Mouse (Mus musculus) neural tube, embryonic 11.5 days (tissue): ENCODE data around the gene Gm20431. TPM values are rescaled to one million over a fixed set of nuclear protein-coding genes. Genes with fewer than 3 reads are reported as not detected.
"Not testable (repeated sequence)": the region's sequence is repeated elsewhere in the genome, so short reads cannot be mapped to it uniquely, and the experiment has no call there.

Experiments
- ATAC-seq: fragments of 200-750 bp; cut with Nextera tagmentation; 2 replicates; pipeline ENCODE4 v1.8.0; 2017; ENCODE audit warnings: moderate number of reproducible peaks, mild to moderate bottlenecking, moderate TSS enrichment, moderate library complexity; ENCODE audit not compliant: insufficient read depth, low FRiP score, low TSS enrichment
- DNase-seq: peaks from one replicate; pipeline ENCODE4 v3.0.0-alpha.2; 2015; ENCODE audit warnings: low spot score
- H3K27ac ChIP-seq: fragments of 300-500 bp; sonication (generic); 2 replicates; pipeline ENCODE4 v1.5.1; 2014; ENCODE audit warnings: low read depth, mild to moderate bottlenecking, low read length
- H3K27me3 ChIP-seq: fragments of 300-500 bp; sonication (generic); 2 replicates; pipeline ENCODE4 v1.6.1; 2014; ENCODE audit warnings: mild to moderate bottlenecking, low read length, mixed read lengths; ENCODE audit not compliant: control insufficient read depth, insufficient read depth
- H3K36me3 ChIP-seq: fragments of 300-500 bp; sonication (generic); 2 replicates; pipeline ENCODE4 v1.6.1; 2014; ENCODE audit warnings: mild to moderate bottlenecking, low read length, moderate library complexity, mixed read lengths; ENCODE audit not compliant: control insufficient read depth, insufficient read depth
- H3K4me1 ChIP-seq: fragments of 300-500 bp; sonication (generic); 2 replicates; pipeline ENCODE4 v1.6.1; 2014; ENCODE audit warnings: low read length, mixed read lengths; ENCODE audit not compliant: control insufficient read depth, insufficient read depth
- H3K4me2 ChIP-seq: fragments of 300-500 bp; sonication (generic); 2 replicates; pipeline ENCODE4 v1.6.1; 2014; ENCODE audit warnings: low read depth, mild to moderate bottlenecking, moderate library complexity
- H3K4me3 ChIP-seq: fragments of 300-500 bp; sonication (generic); 2 replicates; pipeline ENCODE4 v1.5.1; 2014; ENCODE audit warnings: low read depth, low read length
- H3K9ac ChIP-seq: fragments of 300-500 bp; sonication (generic); 2 replicates; pipeline ENCODE4 v1.6.1; 2014; ENCODE audit warnings: mild to moderate bottlenecking, low read length
- H3K9me3 ChIP-seq: fragments of 300-500 bp; sonication (generic); 2 replicates; pipeline ENCODE4 v1.6.1; 2016; ENCODE audit warnings: low read length; ENCODE audit not compliant: control insufficient read depth
- WGBS: fragments of 180-500 bp; shearing (Covaris S2); extraction: QIAGEN DNeasy Blood & Tissue Kit; methylation state at CpG from one replicate; pipeline ENCODE4 v1.1.7; 2014; 5-methylcytosine and 5-hydroxymethylcytosine counted together
- polyA plus RNA-seq: library from polyadenylated mRNA; unstranded; fragments of >200 nt; fragmentation: Nextera tagmentation; extraction: Ambion mirVana; gene quantifications from 2 replicates; pipeline ENCODE4 v1.2.1, GENCODE M21; 2014

Gene Gm20431
- polyA plus RNA-seq, 1 experiment from 2014 or later: not detected

GRCm38 (mm10) chr2:167624368-167625075 lies 36.8 kb downstream of the Gm20431 start:
- no peak for ATAC-seq
- peaks cover 11% of the 10 kb centered on the region for H3K4me1 ChIP-seq
- WGBS: 94% methylated on average over 5 of the region's 6 CpGs

DNA sequence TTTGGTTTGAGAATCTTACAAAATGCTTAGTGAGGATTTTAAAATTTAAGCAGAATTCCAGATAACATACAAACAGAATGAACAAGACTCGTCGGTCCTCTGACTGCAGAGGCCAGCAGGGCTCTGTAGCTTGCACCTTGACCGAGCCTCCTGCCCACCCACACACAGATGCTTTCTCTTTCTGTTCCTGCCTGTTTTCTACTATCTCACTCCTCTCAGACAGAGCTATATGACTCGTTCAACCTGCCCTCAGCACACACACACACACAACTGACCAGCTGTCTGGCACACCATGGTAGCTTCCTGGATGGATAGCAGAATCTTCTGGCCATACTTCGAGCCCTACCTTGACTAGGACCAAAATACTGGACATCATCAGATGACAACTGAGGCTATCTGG lies 38.3 kb downstream of the Gm20431 start:
- no peaks in the 10 kb centered on the region for H3K27me3 ChIP-seq
- H3K4me2 ChIP-seq: no peak overlapping the region
- H3K36me3 ChIP-seq: 0 out of 2 replicates have a peak, but pooled peaks cover under 1% of the 10 kb centered on the region
- DNase-seq: no peak
- no peaks in the 10 kb centered on the region for H3K4me1 ChIP-seq
- no peak overlapping the region for H3K4me3 ChIP-seq
- no peaks in the 10 kb centered on the region for H3K9me3 ChIP-seq
- 86% methylated on average over 5 of the region's 5 CpGs for WGBS
- no peak for ATAC-seq
- no peak overlapping the region for H3K9ac ChIP-seq
- H3K27ac ChIP-seq: no peak overlapping the region

More at GRCm38 (mm10) chr2:167624368-167625075, 36.8 kb downstream of the Gm20431 start:
- H3K4me2 ChIP-seq: no peak overlapping the region
- no peak overlapping the region for H3K9ac ChIP-seq
- H3K9me3 ChIP-seq: no peaks in the 10 kb centered on the region
- no peak for DNase-seq
- 0 out of 2 replicates have a peak, but pooled peaks cover 2% of the 10 kb centered on the region for H3K36me3 ChIP-seq
- H3K27ac ChIP-seq: no peak overlapping the region
- H3K27me3 ChIP-seq: no peaks in the 10 kb centered on the region
- no peak overlapping the region for H3K4me3 ChIP-seq

- DNase-seq (no peak), ATAC-seq (no peak)
- Histone ChIP-seq H3K27me3 (no peaks in the 10 kb centered on the region), H3K4me3 (no peak overlapping the region), H3K4me1 (no peaks in the 10 kb centered on the region), H3K4me2 (no peak overlapping the region), H3K9ac (no peak overlapping the region), H3K27ac (no peak overlapping the region), H3K36me3 (no peaks in the 10 kb centered on the region; the same call in 1 of the 2 replicates), H3K9me3 (no peaks in the 10 kb centered on the region)
- 88% methylated on average over 13 of the region's 13 CpGs for WGBS
These were observed 38.9 kb downstream of the Gm20431 start for GRCm38 (mm10) chr2:167622352-167622751.

DNA sequence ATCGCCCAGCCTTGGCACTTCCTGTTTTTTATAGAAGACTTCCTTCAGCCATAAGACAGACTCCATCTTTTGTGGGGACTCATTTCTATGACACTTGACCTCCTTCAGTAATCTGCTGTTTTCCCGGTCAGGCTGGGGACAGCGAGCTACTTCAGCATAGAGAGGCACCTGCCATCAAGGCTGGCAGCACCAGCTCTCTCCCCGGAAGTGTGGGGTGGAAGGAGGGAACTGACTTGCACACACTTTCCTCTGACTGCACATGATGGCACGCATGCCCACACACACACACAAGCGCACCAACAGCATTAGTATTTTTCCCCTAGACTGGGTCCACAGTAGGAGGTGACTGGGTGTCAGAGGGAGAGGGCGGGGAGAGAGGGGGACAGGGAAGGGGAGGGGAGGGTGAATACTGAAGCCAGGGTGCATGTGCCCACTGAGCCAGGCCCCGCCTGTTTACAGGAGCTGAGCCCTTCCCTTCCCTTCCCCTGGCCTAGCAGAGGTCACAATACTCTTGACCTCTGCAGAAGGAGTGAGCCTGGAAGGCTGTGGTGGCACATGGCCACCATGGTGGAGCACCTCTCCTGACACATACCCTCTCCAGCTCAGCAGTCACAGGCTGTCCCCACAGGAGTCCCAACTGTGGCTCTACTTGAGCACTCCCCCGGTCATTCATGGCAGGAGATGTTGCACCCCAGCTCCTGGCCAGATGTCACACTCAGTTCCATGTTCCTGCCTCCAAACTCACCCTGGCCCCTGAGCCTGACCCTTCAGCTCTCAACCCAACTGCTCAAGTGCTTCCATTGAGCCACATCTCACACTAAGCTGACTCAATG lies 39.8 kb downstream of the Gm20431 start:
- WGBS: 81% methylated on average over 9 of the region's 9 CpGs
- Histone ChIP-seq H3K9me3 (no peaks in the 10 kb centered on the region), H3K4me2 (no peak overlapping the region), H3K4me1 (no peaks in the 10 kb centered on the region), H3K9ac (no peak overlapping the region), H3K27me3 (no peaks in the 10 kb centered on the region), H3K36me3 (peaks cover 8% of the 10 kb centered on the region), H3K27ac (no peak overlapping the region), H3K4me3 (no peak overlapping the region)
- ATAC-seq (no peak), DNase-seq (no peak)

DNA sequence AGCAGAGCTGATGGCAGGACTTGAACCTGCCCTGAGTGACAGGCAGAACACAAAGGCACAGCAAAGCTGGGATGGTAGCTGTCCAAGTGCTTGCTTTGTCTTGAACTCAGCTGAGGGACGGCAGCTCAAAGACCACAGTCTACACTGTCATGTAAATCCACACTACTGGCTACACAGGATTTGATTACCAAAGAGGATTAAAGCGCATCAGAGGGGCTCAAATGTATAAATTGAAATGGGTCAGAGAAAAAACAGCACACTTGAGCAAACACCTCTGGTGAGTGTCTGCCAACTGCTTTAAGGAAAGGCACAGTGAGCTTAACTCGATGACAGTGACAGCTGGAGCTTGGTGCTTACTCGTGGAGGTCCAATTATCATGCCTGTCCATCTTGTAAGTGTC lies 43.8 kb downstream of the Gm20431 start:
- peaks cover 26% of the 10 kb centered on the region for H3K36me3 ChIP-seq
- no peaks in the 10 kb centered on the region for H3K9me3 ChIP-seq
- DNase-seq (no peak), ATAC-seq (no peak)
- WGBS: 72% methylated on average over 4 of the region's 4 CpGs
- H3K4me3 ChIP-seq: no peak overlapping the region
- H3K9ac ChIP-seq: no peak overlapping the region
- no peak overlapping the region for H3K27ac ChIP-seq
- H3K4me2 ChIP-seq: no peak overlapping the region
- no peaks in the 10 kb centered on the region for H3K4me1 ChIP-seq
- no peaks in the 10 kb centered on the region for H3K27me3 ChIP-seq

GRCm38 (mm10) chr2:167617034-167617433 lies 44.3 kb downstream of the Gm20431 start:
- Histone ChIP-seq H3K9me3 (no peaks in the 10 kb centered on the region), H3K27me3 (no peaks in the 10 kb centered on the region), H3K4me1 (no peaks in the 10 kb centered on the region), H3K4me3 (no peak overlapping the region), H3K27ac (no peak overlapping the region), H3K4me2 (no peak overlapping the region), H3K36me3 (peaks cover 26% of the 10 kb centered on the region), H3K9ac (no peak overlapping the region)
- DNase-seq (no peak), ATAC-seq (no peak)
- 88% methylated on average over 3 of the region's 3 CpGs for WGBS

DNA sequence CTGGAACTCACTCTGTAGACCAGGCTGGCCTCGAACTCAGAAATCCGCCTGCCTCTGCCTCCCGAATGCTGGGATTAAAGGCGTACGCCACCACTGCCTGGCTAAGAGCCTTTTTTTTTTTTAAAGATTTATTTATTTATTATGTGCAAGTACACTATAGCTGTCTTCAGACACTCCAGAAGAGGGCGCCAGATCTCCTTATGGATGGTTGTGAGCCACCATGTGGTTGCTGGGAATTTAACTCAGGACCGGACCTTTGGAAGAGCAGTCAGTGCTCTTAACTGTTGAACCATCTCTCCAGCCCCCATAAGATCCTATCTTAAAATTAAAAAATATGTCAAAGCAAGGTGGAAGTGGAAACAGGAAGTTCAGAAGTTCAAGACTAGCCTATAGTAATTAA lies 48.0 kb downstream of the Gm20431 start:
- not testable (repeated sequence) for H3K27ac ChIP-seq, ATAC-seq, H3K4me1 ChIP-seq, DNase-seq, H3K4me3 ChIP-seq, H3K27me3 ChIP-seq, H3K4me2 ChIP-seq, H3K9me3 ChIP-seq, H3K9ac ChIP-seq
- H3K36me3 ChIP-seq: peaks cover 28% of the 10 kb centered on the region
- WGBS: 93% methylated on average over 7 of the region's 7 CpGs

DNA sequence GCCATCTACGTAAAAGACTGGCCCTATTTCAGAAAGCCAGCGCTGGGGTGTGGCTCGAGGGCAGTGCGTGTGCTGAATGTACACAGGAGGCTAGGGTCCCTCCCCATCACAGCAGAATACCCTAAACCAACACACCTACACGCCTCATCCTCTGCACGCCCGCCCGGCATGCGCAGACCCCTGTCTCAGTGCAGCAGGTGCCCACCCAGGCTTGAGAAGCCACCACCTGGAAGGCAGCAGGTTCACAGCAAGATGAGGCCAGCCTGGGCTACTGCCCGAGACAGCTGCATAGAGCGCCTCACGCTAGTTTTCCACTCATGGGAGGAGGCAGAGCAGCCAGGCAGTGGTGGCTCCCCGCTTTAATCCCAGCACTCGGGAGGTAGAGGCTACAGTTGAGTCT lies 49.2 kb downstream of the Gm20431 start:
- Histone ChIP-seq H3K4me1 (no peaks in the 10 kb centered on the region), H3K27ac (no peak overlapping the region), H3K27me3 (no peaks in the 10 kb centered on the region), H3K36me3 (peaks cover 28% of the 10 kb centered on the region), H3K9ac (no peak overlapping the region), H3K9me3 (no peaks in the 10 kb centered on the region), H3K4me2 (no peak overlapping the region), H3K4me3 (no peak overlapping the region)
- 94% methylated on average over 14 of the region's 14 CpGs for WGBS
- no peak for ATAC-seq
- no peak for DNase-seq
